Mouse (Mus musculus): ENCODE data around the gene Olfr153. TPM values are rescaled to one million over a fixed set of nuclear protein-coding genes. Genes with fewer than 3 reads are reported as not detected.
"Not testable (repeated sequence)": the region's sequence is repeated elsewhere in the genome, so short reads cannot be mapped to it uniquely, and the experiment has no call there.

The Olfr153 gene
- polyA plus RNA-seq, 1 experiment from 2014 or later: not detected

DNA sequence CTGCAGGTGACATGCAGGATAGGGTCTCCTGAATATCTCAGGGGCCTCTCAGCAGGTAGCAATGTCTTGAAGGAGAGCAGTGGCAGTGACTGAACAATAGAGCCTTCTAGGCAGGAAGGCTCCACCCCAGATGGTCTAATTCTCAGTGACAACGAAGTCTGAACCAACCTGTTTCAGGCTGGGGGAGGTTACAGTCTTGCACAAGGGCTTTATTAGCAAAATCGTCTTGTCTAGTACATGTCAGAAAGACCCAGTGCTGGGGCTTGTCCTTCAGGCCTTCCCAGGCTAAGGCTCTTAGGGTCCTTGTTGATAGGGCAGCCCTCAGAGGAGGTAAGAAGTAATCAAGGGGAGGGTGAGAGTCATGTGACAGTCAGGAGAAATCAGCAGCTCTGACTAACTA is 3.2 kb downstream of the Olfr153 start:
- Histone ChIP-seq H3K27me3 (ENCODE audit: control insufficient read depth, insufficient read depth, low read length) (no peaks in the 10 kb centered on the region), H3K4me2 (replicated peaks; ENCODE audit: low read depth, low read length) (no peak overlapping the region), H3K36me3 (ENCODE audit: control insufficient read depth, insufficient read depth, low read length) (no peaks in the 10 kb centered on the region), H3K4me1 (ENCODE audit: control insufficient read depth, insufficient read depth, low read length) (no peaks in the 10 kb centered on the region), H3K9me3 (ENCODE audit: control insufficient read depth, low read length) (no peaks in the 10 kb centered on the region), H3K27ac (ENCODE audit: low read depth, low read length) (no peak overlapping the region), H3K9ac (ENCODE audit: low read depth, low read length) (no peak overlapping the region), H3K4me3 (ENCODE audit: low read length) (no peak overlapping the region)
- WGBS: 64% methylated on average over 2 of the region's 2 CpGs
- ATAC-seq (ENCODE audit: low FRiP score, low TSS enrichment): no peak

GRCm38 (mm10) chr2:87545442-87545841 is 13.8 kb downstream of the Olfr153 start, which contains the start of gene Olfr1128:
TSS of gene Olfr1128 (minus strand) at chr2:87545542.
- H3K4me1 ChIP-seq (ENCODE audit: control insufficient read depth, insufficient read depth, low read length): no peaks in the 10 kb centered on the region
- ATAC-seq (ENCODE audit: low FRiP score, low TSS enrichment): no peak
- no peaks in the 10 kb centered on the region for H3K27me3 ChIP-seq (ENCODE audit: control insufficient read depth, insufficient read depth, low read length)
- no peak within 1 kb of the TSS for H3K27ac ChIP-seq (ENCODE audit: low read depth, low read length)
- no peak within 1 kb of the TSS for H3K4me2 ChIP-seq (replicated peaks; ENCODE audit: low read depth, low read length)
- H3K9ac ChIP-seq (ENCODE audit: low read depth, low read length): no peak within 1 kb of the TSS
- WGBS: 83% methylated on average over 1 of the region's 1 CpGs
- H3K36me3 ChIP-seq (ENCODE audit: control insufficient read depth, insufficient read depth, low read length): no peaks in the 10 kb centered on the region
- H3K4me3 ChIP-seq (ENCODE audit: low read length): no peak within 1 kb of the TSS
- no peaks in the 10 kb centered on the region for H3K9me3 ChIP-seq (ENCODE audit: control insufficient read depth, low read length)

DNA sequence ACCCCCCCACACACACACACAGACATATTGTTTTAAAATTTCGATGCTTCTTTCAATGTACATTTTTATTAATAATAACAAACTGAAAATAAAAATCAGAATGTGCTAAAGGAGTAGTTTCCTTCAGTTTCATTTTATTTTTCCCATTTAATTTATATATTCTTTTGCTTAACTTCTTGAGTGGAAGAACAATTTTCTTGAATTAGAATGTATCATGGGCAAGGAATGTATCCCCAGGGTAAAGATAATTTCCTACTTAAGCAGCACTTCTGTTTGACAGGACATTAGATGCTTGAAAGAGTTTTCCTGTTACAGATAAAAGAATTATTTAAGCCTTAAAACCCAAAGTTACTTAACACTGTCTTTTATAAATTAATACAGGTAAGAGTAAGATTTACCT is 42.0 kb downstream of the Olfr153 start, which contains the start of gene Olfr1129:
TSS of gene Olfr1129 (plus strand) at position 301 of the 400 bp plus-strand sequence.
- not testable (repeated sequence) for H3K4me1 ChIP-seq (ENCODE audit: control insufficient read depth, insufficient read depth, low read length); H3K9ac ChIP-seq (ENCODE audit: low read depth, low read length); H3K4me3 ChIP-seq (ENCODE audit: low read length); H3K36me3 ChIP-seq (ENCODE audit: control insufficient read depth, insufficient read depth, low read length); H3K27me3 ChIP-seq (ENCODE audit: control insufficient read depth, insufficient read depth, low read length); H3K27ac ChIP-seq (ENCODE audit: low read depth, low read length); H3K4me2 ChIP-seq (replicated peaks; ENCODE audit: low read depth, low read length); H3K9me3 ChIP-seq (ENCODE audit: control insufficient read depth, low read length); ATAC-seq (ENCODE audit: low FRiP score, low TSS enrichment)
- WGBS: 78% methylated on average over 1 of the region's 1 CpGs

Other genes with a start within 250 kb of the Olfr153 start
- not detected in 2 replicates for gene Olfr1118, start 224.2 kb upstream of the Olfr153 start, polyA plus RNA-seq (2014; fragmentation: Nextera tagmentation; extraction: Ambion mirVana)
- not detected in 2 replicates for gene Olfr1120, start 177.0 kb upstream of the Olfr153 start, polyA plus RNA-seq (2014; fragmentation: Nextera tagmentation; extraction: Ambion mirVana)
- gene Olfr1121, start 161.9 kb upstream of the Olfr153 start, polyA plus RNA-seq (2014; fragmentation: Nextera tagmentation; extraction: Ambion mirVana): not detected in 2 replicates
- gene Olfr1122, start 145.9 kb upstream of the Olfr153 start, polyA plus RNA-seq (2014; fragmentation: Nextera tagmentation; extraction: Ambion mirVana): not detected in 2 replicates
- not detected in 2 replicates for gene Olfr1123, start 115.2 kb upstream of the Olfr153 start, polyA plus RNA-seq (2014; fragmentation: Nextera tagmentation; extraction: Ambion mirVana)
- 0.10 TPM in 1 of 2 replicates, not detected in the other for gene Olfr1124, start 101.5 kb upstream of the Olfr153 start, polyA plus RNA-seq (2014; fragmentation: Nextera tagmentation; extraction: Ambion mirVana)
- gene Olfr1126, start 77.8 kb upstream of the Olfr153 start, polyA plus RNA-seq (2014; fragmentation: Nextera tagmentation; extraction: Ambion mirVana): not detected in 2 replicates
- gene Pramel7, start 34.7 kb upstream of the Olfr153 start, polyA plus RNA-seq (2014; fragmentation: Nextera tagmentation; extraction: Ambion mirVana): not detected in 2 replicates
- gene Pramel6, start 25.2 kb upstream of the Olfr153 start, polyA plus RNA-seq (2014; fragmentation: Nextera tagmentation; extraction: Ambion mirVana): not detected in 2 replicates
- gene Olfr1128, start 13.7 kb downstream of the Olfr153 start, polyA plus RNA-seq (2014; fragmentation: Nextera tagmentation; extraction: Ambion mirVana): not detected in 2 replicates
- not detected in 2 replicates for gene Olfr1129, start 42.1 kb downstream of the Olfr153 start, polyA plus RNA-seq (2014; fragmentation: Nextera tagmentation; extraction: Ambion mirVana)
- not detected in 2 replicates for gene Olfr1130, start 74.4 kb downstream of the Olfr153 start, polyA plus RNA-seq (2014; fragmentation: Nextera tagmentation; extraction: Ambion mirVana)
- not detected in 2 replicates for gene Olfr1131, start 95.3 kb downstream of the Olfr153 start, polyA plus RNA-seq (2014; fragmentation: Nextera tagmentation; extraction: Ambion mirVana)
- gene Olfr1132, start 105.7 kb downstream of the Olfr153 start, polyA plus RNA-seq (2014; fragmentation: Nextera tagmentation; extraction: Ambion mirVana): not detected in 2 replicates
- not detected in 2 replicates for gene Olfr1133, start 115.6 kb downstream of the Olfr153 start, polyA plus RNA-seq (2014; fragmentation: Nextera tagmentation; extraction: Ambion mirVana)
- gene Olfr1134, start 126.7 kb downstream of the Olfr153 start, polyA plus RNA-seq (2014; fragmentation: Nextera tagmentation; extraction: Ambion mirVana): not detected in 2 replicates
- gene Olfr1135, start 141.9 kb downstream of the Olfr153 start, polyA plus RNA-seq (2014; fragmentation: Nextera tagmentation; extraction: Ambion mirVana): not detected in 2 replicates
- gene Olfr1136, start 162.2 kb downstream of the Olfr153 start, polyA plus RNA-seq (2014; fragmentation: Nextera tagmentation; extraction: Ambion mirVana): not detected in 2 replicates
- not detected in 2 replicates for gene Olfr1137, start 181.4 kb downstream of the Olfr153 start, polyA plus RNA-seq (2014; fragmentation: Nextera tagmentation; extraction: Ambion mirVana)
- gene Olfr1138, start 208.2 kb downstream of the Olfr153 start, polyA plus RNA-seq (2014; fragmentation: Nextera tagmentation; extraction: Ambion mirVana): not detected in 2 replicates
- not detected in 2 replicates for gene Olfr1140, start 212.0 kb downstream of the Olfr153 start, polyA plus RNA-seq (2014; fragmentation: Nextera tagmentation; extraction: Ambion mirVana)
- gene Olfr1141, start 222.2 kb downstream of the Olfr153 start, polyA plus RNA-seq (2014; fragmentation: Nextera tagmentation; extraction: Ambion mirVana): not detected in 2 replicates
- not detected in 2 replicates for gene Olfr152, start 247.7 kb downstream of the Olfr153 start, polyA plus RNA-seq (2014; fragmentation: Nextera tagmentation; extraction: Ambion mirVana)

Data from kidney, embryonic 14.5 days (tissue).